Mouse (Mus musculus): ENCODE results near the gene Cdk17. TPM values are rescaled to one million over a fixed set of nuclear protein-coding genes. Genes with fewer than 3 reads are reported as not detected.
A peak's percentile ranks its signal among the peaks of the same experiment; 100 is the strongest.

Gene Cdk17
- polyA plus RNA-seq, 1 experiment from 2014 or later = 14.2 TPM

DNA sequence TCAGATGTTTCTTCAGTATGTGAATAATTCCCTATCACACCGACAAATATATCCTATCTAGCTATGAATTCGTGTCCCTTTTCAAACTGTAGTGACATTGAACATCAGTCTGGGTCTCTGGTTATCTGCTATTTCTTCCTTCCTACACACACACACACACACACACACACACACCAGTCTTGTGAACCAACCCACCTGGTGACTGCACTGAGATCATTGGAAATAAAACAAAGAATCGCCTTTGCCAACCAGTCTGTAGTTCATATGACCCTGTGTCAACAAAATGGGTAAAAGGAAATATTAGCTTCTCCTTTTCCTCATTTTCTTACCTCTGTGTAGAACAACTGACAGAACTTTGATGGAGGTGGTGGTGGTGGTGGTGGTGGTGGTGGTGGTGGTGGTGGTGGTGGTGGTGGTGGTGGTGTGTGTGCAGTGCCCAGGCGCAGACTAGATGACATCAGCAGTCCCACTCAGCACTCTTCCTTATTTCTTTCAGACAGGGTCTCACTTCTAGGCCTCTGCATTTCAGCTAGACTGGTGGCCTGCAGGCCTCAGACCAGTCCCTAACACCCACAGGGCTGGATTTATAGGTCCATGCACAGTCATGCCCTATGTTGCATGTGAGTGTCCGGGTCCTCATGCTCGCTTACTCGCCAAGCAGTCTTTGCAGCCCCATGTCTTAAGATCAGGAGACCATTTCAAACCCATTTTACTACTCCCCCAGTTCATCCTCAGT lies 85.7 kb downstream of the Cdk17 start:
- 84% methylated on average over 7 of the region's 7 CpGs for WGBS
- Histone ChIP-seq H3K36me3 (ENCODE audit: control insufficient read depth, insufficient read depth, low read length) (no peaks in the 10 kb centered on the region), H3K4me3 (replicated peaks; ENCODE audit: low read length) (no peak overlapping the region), H3K4me1 (ENCODE audit: control insufficient read depth, insufficient read depth, low read length) (peaks cover 33% of the 10 kb centered on the region), H3K4me2 (ENCODE audit: low read depth, low read length) (no peak overlapping the region), H3K9ac (ENCODE audit: low read length) (no peak overlapping the region), H3K27ac (ENCODE audit: low read length) (peak overlapping the region; percentile 55; the same call in 1 of the 2 replicates), H3K27me3 (ENCODE audit: control insufficient read depth, insufficient read depth, low read length) (no peaks in the 10 kb centered on the region), H3K9me3 (replicated peaks; ENCODE audit: control insufficient read depth, low read length) (no peaks in the 10 kb centered on the region)
- ATAC-seq (ENCODE audit: insufficient read depth, low FRiP score) = peak; percentile 46; the same call in 1 of the 2 replicates

DNA sequence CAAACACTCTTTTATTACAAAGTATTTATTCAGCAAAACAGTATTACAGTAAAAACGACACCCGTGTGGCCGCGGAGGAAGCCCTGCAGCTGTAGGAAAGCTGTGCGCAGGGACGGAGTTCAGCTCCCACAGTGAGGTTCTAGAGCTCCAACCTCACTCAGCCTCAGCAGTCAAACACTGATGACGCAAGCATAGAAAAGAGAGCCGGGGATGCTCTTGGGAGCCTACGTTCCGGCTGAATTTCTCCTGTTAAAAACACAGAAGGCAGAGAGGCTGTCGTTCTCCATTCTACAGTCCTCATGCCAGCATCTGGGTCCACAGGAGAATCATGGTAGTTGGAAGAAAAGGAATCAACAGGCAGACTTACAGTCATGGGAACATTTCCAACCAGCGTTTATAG lies 86.7 kb downstream of the Cdk17 start:
- H3K9ac ChIP-seq (ENCODE audit: low read length) = no peak overlapping the region
- H3K27ac ChIP-seq (ENCODE audit: low read length) = 0 out of 2 replicates have a peak overlapping the region, but pooled peaks have one; percentile 41
- ATAC-seq (ENCODE audit: insufficient read depth, low FRiP score) = no peak

DNA sequence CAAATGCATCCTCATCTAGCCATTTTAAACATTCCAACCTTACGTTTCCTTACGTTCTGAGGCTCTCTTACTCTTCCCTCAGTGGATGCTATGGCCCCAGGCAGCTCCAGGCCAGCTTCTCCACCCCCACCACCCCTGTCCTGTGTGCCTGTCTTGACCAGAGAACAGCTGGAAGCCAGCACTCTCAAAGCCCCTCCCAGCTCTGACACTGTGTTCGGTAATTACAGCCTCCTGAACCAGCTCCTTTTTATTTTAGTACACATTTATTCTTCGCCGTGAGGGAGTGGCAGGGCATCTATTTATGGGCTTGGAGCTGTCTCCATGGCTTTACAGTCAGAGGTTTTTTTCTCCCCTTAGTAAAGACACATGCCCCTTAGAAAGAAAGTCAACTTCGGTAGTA lies 87.2 kb downstream of the Cdk17 start:
- WGBS = 36% methylated on average over 6 of the region's 6 CpGs
- Histone ChIP-seq H3K36me3 (ENCODE audit: control insufficient read depth, insufficient read depth, low read length) (no peaks in the 10 kb centered on the region), H3K9me3 (replicated peaks; ENCODE audit: control insufficient read depth, low read length) (no peaks in the 10 kb centered on the region), H3K9ac (ENCODE audit: low read length) (no peak overlapping the region), H3K4me1 (ENCODE audit: control insufficient read depth, insufficient read depth, low read length) (peaks cover 33% of the 10 kb centered on the region), H3K4me3 (replicated peaks; ENCODE audit: low read length) (no peak overlapping the region), H3K27me3 (ENCODE audit: control insufficient read depth, insufficient read depth, low read length) (no peaks in the 10 kb centered on the region), H3K27ac (ENCODE audit: low read length) (peak overlapping the region; percentile 41; the same call in 1 of the 2 replicates), H3K4me2 (ENCODE audit: low read depth, low read length) (no peak overlapping the region)
- peak; percentile 65; the same call in 1 of the 2 replicates for ATAC-seq (ENCODE audit: insufficient read depth, low FRiP score)

More for the DNA sequence above, 86.7 kb downstream of the Cdk17 start:
- Histone ChIP-seq H3K27me3 (ENCODE audit: control insufficient read depth, insufficient read depth, low read length) (no peaks in the 10 kb centered on the region), H3K36me3 (ENCODE audit: control insufficient read depth, insufficient read depth, low read length) (no peaks in the 10 kb centered on the region), H3K4me2 (ENCODE audit: low read depth, low read length) (no peak overlapping the region), H3K4me3 (replicated peaks; ENCODE audit: low read length) (no peak overlapping the region), H3K9me3 (replicated peaks; ENCODE audit: control insufficient read depth, low read length) (no peaks in the 10 kb centered on the region), H3K4me1 (ENCODE audit: control insufficient read depth, insufficient read depth, low read length) (peaks cover 33% of the 10 kb centered on the region)
- WGBS = 72% methylated on average over 12 of the region's 12 CpGs

DNA sequence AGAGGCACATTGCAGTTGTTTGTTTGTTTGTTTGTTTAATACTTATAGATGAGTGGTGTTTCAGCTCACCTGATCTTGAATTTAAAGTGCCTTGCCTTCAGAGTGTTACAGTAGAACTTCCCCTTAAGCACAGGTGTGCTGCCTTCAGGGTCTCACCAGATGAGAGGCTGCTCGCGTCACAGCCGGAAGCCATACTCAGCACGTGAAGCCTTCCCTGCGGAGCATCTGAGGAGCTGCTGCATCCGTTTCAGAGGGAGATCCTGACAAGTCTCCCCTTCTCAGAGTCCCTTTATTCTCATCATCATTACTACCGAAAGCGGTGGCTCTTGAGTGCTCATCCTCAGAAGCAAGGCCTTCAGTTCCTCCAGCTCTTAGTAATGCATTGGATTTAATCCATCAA lies 87.7 kb downstream of the Cdk17 start:
- H3K27ac ChIP-seq (ENCODE audit: low read length) = no peak overlapping the region
- ATAC-seq (ENCODE audit: insufficient read depth, low FRiP score) = no peak

DNA sequence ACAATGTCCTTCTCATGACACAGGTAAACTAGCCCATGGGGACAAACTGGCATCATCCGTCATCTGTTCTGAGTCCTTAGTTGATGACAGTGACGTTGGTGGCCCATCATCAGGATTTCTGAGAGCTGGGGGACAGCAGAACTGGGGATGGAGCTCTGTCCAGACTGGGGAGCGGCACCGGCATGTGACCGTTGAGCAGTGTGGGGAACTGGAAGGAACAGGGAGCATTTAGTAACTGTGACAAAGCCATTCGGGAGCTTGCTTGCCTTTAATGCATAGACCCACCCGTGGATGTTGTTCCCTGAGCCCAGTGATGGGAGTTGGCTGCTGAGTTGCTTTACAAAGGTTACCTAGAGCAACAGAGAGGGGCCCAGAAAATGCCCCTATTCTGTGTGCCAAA lies 89.2 kb downstream of the Cdk17 start:
- peak overlapping the region; percentile 82 for H3K27ac ChIP-seq (ENCODE audit: low read length)
- no peak overlapping the region for H3K4me2 ChIP-seq (ENCODE audit: low read depth, low read length)
- no peak for ATAC-seq (ENCODE audit: insufficient read depth, low FRiP score)
- H3K27me3 ChIP-seq (ENCODE audit: control insufficient read depth, insufficient read depth, low read length) = no peaks in the 10 kb centered on the region
- H3K9ac ChIP-seq (ENCODE audit: low read length) = no peak overlapping the region
- 72% methylated on average over 7 of the region's 7 CpGs for WGBS
- H3K4me3 ChIP-seq (replicated peaks; ENCODE audit: low read length) = no peak overlapping the region
- 0 out of 2 replicates have a peak, but pooled peaks cover 3% of the 10 kb centered on the region for H3K36me3 ChIP-seq (ENCODE audit: control insufficient read depth, insufficient read depth, low read length)
- H3K9me3 ChIP-seq (replicated peaks; ENCODE audit: control insufficient read depth, low read length) = no peaks in the 10 kb centered on the region
- peaks cover 36% of the 10 kb centered on the region for H3K4me1 ChIP-seq (ENCODE audit: control insufficient read depth, insufficient read depth, low read length)

More for the DNA sequence above, 87.7 kb downstream of the Cdk17 start:
- H3K4me3 ChIP-seq (replicated peaks; ENCODE audit: low read length) = no peak overlapping the region
- WGBS = 79% methylated on average over 8 of the region's 8 CpGs
- H3K9me3 ChIP-seq (replicated peaks; ENCODE audit: control insufficient read depth, low read length) = no peaks in the 10 kb centered on the region
- no peaks in the 10 kb centered on the region for H3K27me3 ChIP-seq (ENCODE audit: control insufficient read depth, insufficient read depth, low read length)
- no peak overlapping the region for H3K9ac ChIP-seq (ENCODE audit: low read length)
- no peak overlapping the region for H3K4me2 ChIP-seq (ENCODE audit: low read depth, low read length)
- 0 out of 2 replicates have a peak, but pooled peaks cover 3% of the 10 kb centered on the region for H3K36me3 ChIP-seq (ENCODE audit: control insufficient read depth, insufficient read depth, low read length)
- peaks cover 33% of the 10 kb centered on the region for H3K4me1 ChIP-seq (ENCODE audit: control insufficient read depth, insufficient read depth, low read length)

DNA sequence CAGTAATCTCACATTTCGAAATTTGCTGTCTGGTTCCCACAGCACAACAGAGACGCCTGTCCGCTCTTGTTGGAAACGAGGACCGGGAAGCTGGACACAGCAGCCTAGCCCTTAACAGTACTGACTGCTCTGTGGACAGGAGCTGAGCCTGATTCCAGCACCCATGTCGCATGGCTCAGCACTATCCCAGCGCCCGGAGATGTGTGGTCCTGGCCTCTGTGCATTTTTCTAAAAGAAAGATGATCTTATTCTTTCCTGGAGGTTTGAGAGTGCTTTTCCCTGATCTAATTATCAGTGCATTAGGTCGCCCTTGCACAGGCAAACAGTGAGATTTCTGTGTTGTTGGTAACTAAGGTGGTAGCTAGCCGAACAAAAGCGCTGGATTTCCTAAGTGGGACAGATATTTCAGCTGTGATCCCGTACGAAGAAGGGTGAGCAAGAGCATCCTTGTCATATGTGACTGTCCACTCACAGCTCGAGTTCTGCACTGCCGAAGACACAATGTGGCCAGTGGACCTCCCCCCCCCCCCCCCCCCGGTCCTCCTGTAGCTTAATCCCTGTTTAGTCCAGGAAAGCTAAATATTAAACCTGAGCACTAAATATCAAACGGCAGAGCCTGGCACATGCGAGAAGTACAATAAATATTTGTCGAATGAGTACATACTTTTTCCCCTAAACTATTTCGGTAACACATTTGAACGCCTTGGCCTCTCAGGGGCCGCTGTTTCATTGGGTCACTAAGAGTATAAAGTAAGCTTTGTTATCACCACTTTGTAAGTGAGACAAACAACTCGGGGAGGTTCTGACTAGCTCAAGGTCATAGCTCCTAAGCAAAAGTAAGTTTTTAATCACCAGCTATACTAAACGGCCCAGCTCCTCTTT lies 90.0 kb downstream of the Cdk17 start:
- H3K36me3 ChIP-seq (ENCODE audit: control insufficient read depth, insufficient read depth, low read length) = 0 out of 2 replicates have a peak, but pooled peaks cover 3% of the 10 kb centered on the region
- WGBS = 39% methylated on average over 24 of the region's 24 CpGs
- H3K9ac ChIP-seq (ENCODE audit: low read length) = peak overlapping the region; percentile 22; the same call in 1 of the 2 replicates
- peaks cover 39% of the 10 kb centered on the region for H3K4me1 ChIP-seq (ENCODE audit: control insufficient read depth, insufficient read depth, low read length)
- no peak overlapping the region for H3K4me3 ChIP-seq (replicated peaks; ENCODE audit: low read length)
- ATAC-seq (ENCODE audit: insufficient read depth, low FRiP score) = peak; percentile 66; the same call in 1 of the 2 replicates
- peak overlapping the region; percentile 82 for H3K27ac ChIP-seq (ENCODE audit: low read length)
- H3K27me3 ChIP-seq (ENCODE audit: control insufficient read depth, insufficient read depth, low read length) = no peaks in the 10 kb centered on the region
- peak overlapping the region; percentile 23; the same call in 1 of the 2 replicates for H3K4me2 ChIP-seq (ENCODE audit: low read depth, low read length)
- H3K9me3 ChIP-seq (replicated peaks; ENCODE audit: control insufficient read depth, low read length) = no peaks in the 10 kb centered on the region

DNA sequence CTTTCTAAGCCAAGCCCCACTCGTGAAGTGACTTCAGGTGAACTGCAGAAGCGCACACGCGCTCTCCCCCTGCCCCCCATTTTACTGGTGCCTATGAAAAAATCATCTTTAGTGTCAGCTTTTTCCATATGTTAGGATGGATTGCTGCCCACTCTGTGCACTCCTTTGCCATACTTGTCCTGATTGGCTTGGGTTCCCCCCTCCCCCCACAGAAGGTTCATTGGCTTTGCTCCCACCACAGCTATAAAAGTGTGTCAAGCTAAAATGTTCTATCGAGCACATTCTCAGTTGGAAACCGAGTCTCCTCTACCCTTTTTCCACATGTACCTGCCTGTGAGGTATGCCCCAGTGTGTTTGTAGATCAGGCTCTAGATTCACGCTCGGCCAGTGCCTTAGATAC lies 90.8 kb downstream of the Cdk17 start:
- Histone ChIP-seq H3K36me3 (ENCODE audit: control insufficient read depth, insufficient read depth, low read length) (0 out of 2 replicates have a peak, but pooled peaks cover 3% of the 10 kb centered on the region), H3K4me2 (ENCODE audit: low read depth, low read length) (peak overlapping the region; percentile 23; the same call in 1 of the 2 replicates), H3K4me1 (ENCODE audit: control insufficient read depth, insufficient read depth, low read length) (peaks cover 39% of the 10 kb centered on the region), H3K27me3 (ENCODE audit: control insufficient read depth, insufficient read depth, low read length) (no peaks in the 10 kb centered on the region), H3K9me3 (replicated peaks; ENCODE audit: control insufficient read depth, low read length) (no peaks in the 10 kb centered on the region), H3K9ac (ENCODE audit: low read length) (0 out of 2 replicates have a peak overlapping the region, but pooled peaks have one; percentile 5), H3K27ac (ENCODE audit: low read length) (peak overlapping the region; percentile 82), H3K4me3 (replicated peaks; ENCODE audit: low read length) (no peak overlapping the region)
- ATAC-seq (ENCODE audit: insufficient read depth, low FRiP score) = no peak
- 69% methylated on average over 8 of the region's 8 CpGs for WGBS

DNA sequence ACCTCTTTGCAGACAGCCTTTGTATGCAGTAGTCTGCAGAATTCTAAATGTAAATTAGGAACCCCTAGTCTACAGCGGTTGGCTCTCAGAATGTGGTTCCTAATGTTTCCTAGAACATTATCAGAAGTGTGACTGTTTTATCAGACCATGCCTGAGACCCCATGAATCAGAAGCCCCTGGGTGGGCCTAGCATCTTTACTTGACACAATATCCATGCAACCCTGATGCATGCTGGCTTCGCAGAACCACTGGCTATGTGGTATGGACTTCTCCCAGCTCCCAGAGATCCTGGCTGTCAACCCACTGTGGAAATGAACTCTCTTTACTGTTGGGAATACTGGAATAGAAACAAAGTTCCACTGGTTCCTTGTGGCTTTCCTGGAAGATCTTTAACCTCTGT lies 92.0 kb downstream of the Cdk17 start:
- no peak overlapping the region for H3K4me3 ChIP-seq (replicated peaks; ENCODE audit: low read length)
- H3K9ac ChIP-seq (ENCODE audit: low read length) = no peak overlapping the region
- no peak overlapping the region for H3K4me2 ChIP-seq (ENCODE audit: low read depth, low read length)
- ATAC-seq (ENCODE audit: insufficient read depth, low FRiP score) = no peak
- H3K9me3 ChIP-seq (replicated peaks; ENCODE audit: control insufficient read depth, low read length) = no peaks in the 10 kb centered on the region
- H3K36me3 ChIP-seq (ENCODE audit: control insufficient read depth, insufficient read depth, low read length) = 0 out of 2 replicates have a peak, but pooled peaks cover 3% of the 10 kb centered on the region
- no peak overlapping the region for H3K27ac ChIP-seq (ENCODE audit: low read length)
- peaks cover 35% of the 10 kb centered on the region for H3K4me1 ChIP-seq (ENCODE audit: control insufficient read depth, insufficient read depth, low read length)
- WGBS = 86% methylated on average over 2 of the region's 2 CpGs
- H3K27me3 ChIP-seq (ENCODE audit: control insufficient read depth, insufficient read depth, low read length) = no peaks in the 10 kb centered on the region

All from stomach, embryonic 16.5 days (tissue).